Mouse (Mus musculus) liver, postnatal 0 days (tissue): ENCODE data around the gene BC030870. TPM values are rescaled to one million over a fixed set of nuclear protein-coding genes. Genes with fewer than 3 reads are reported as not detected.

ENCODE experiments used
- ATAC-seq: fragments of 200-750 bp; cut with Nextera tagmentation; 2 replicates; pipeline ENCODE4 v1.8.0; 2017; ENCODE audit warnings: mild to moderate bottlenecking, moderate library complexity
- DNase-seq: peaks from one replicate; pipeline ENCODE4 v3.0.0-alpha.2; 2016
- H3K27ac ChIP-seq: fragments of 300-500 bp; sonication (generic); 2 replicates; pipeline ENCODE4 v1.5.1; 2014; ENCODE audit warnings: antibody characterized with exemption, moderate library complexity, mild to moderate bottlenecking, low read depth
- H3K27me3 ChIP-seq: fragments of 300-500 bp; sonication (generic); 2 replicates; pipeline ENCODE4 v1.6.1; 2014; ENCODE audit warnings: low read length, control low read depth, mixed read lengths; ENCODE audit not compliant: insufficient read depth
- H3K36me3 ChIP-seq: fragments of 300-500 bp; sonication (generic); replicated peaks from 2 replicates; pipeline ENCODE4 v1.6.1; 2014; ENCODE audit warnings: mild to moderate bottlenecking, control low read depth, low read length, moderate library complexity, mixed read lengths; ENCODE audit not compliant: insufficient read depth
- H3K4me1 ChIP-seq: fragments of 300-500 bp; sonication (generic); 2 replicates; pipeline ENCODE4 v1.6.1; 2014; ENCODE audit warnings: antibody characterized with exemption, mild to moderate bottlenecking, control low read depth; ENCODE audit not compliant: insufficient read depth
- H3K4me2 ChIP-seq: fragments of 300-500 bp; sonication (generic); 2 replicates; pipeline ENCODE4 v1.6.1; 2014; ENCODE audit warnings: low read depth, mild to moderate bottlenecking, low read length, moderate library complexity, mixed read lengths
- H3K4me3 ChIP-seq: fragments of 300-500 bp; sonication (generic); 2 replicates; pipeline ENCODE4 v1.5.1; 2014; ENCODE audit warnings: low read depth, low read length
- H3K9ac ChIP-seq: fragments of 300-500 bp; sonication (generic); replicated peaks from 2 replicates; pipeline ENCODE4 v1.6.1; 2014; ENCODE audit warnings: mild to moderate bottlenecking, moderate library complexity
- H3K9me3 ChIP-seq: fragments of 300-500 bp; sonication (generic); 2 replicates; pipeline ENCODE4 v1.6.1; 2016; ENCODE audit warnings: mild to moderate bottlenecking, control low read depth, low read length, mixed read lengths
- CTCF ChIP-seq: sonication (generic); IDR thresholded peaks from 2 replicates; pipeline ENCODE4 v1.5.1; 2016; ENCODE audit warnings: antibody characterized with exemption, low read depth
- EP300 ChIP-seq: IDR thresholded peaks from 2 replicates; pipeline ENCODE4 v1.6.1; 2016; ENCODE audit warnings: antibody characterized with exemption, low read depth, mild to moderate bottlenecking
- WGBS: fragments of 180-500 bp; shearing (Covaris S2); extraction: QIAGEN DNeasy Blood & Tissue Kit; methylation state at CpG from one replicate; pipeline ENCODE4 v1.1.7; 2014; ENCODE audit not compliant: insufficient replicate concordance; 5-methylcytosine and 5-hydroxymethylcytosine counted together
- polyA plus RNA-seq: library from polyadenylated mRNA; unstranded; fragments of >200 nt; fragmentation: Nextera tagmentation; extraction: Ambion mirVana; gene quantifications from 2 replicates; pipeline ENCODE4 v1.2.1, GENCODE M21; 2015

The BC030870 gene
- polyA plus RNA-seq, 1 experiment from 2014 or later, result 0.20 TPM

GRCm38 (mm10) chr8:65067694-65068472 is 61.5 kb downstream of the BC030870 start:
- DNase-seq, result no peak
- TF ChIP-seq CTCF (no peak), EP300 (no peak)
- ATAC-seq, result no peak

GRCm38 (mm10) chr8:65067031-65067430 is 62.3 kb downstream of the BC030870 start:
- no peak for DNase-seq
- Histone ChIP-seq H3K9ac (no peak overlapping the region), H3K4me1 (no peaks in the 10 kb centered on the region), H3K4me2 (no peak overlapping the region), H3K36me3 (no peaks in the 10 kb centered on the region), H3K9me3 (no peaks in the 10 kb centered on the region), H3K27me3 (no peaks in the 10 kb centered on the region), H3K4me3 (no peak overlapping the region), H3K27ac (no peak overlapping the region)
- TF ChIP-seq CTCF, result no peak
- TF ChIP-seq EP300, result no peak
- 83% methylated on average over 4 of the region's 4 CpGs for WGBS
- ATAC-seq, result no peak

More at GRCm38 (mm10) chr8:65067694-65068472, 61.5 kb downstream of the BC030870 start:
- no peaks in the 10 kb centered on the region for H3K36me3 ChIP-seq
- no peak overlapping the region for H3K9ac ChIP-seq
- H3K27ac ChIP-seq, result no peak overlapping the region
- no peak overlapping the region for H3K4me3 ChIP-seq
- H3K4me1 ChIP-seq, result no peaks in the 10 kb centered on the region
- no peaks in the 10 kb centered on the region for H3K9me3 ChIP-seq
- 51% methylated on average over 10 of the region's 10 CpGs for WGBS
- no peaks in the 10 kb centered on the region for H3K27me3 ChIP-seq
- no peak overlapping the region for H3K4me2 ChIP-seq

- H3K4me2 ChIP-seq, result no peak overlapping the region
- H3K9ac ChIP-seq, result no peak overlapping the region
- 86% methylated on average over 3 of the region's 3 CpGs for WGBS
- H3K36me3 ChIP-seq, result no peaks in the 10 kb centered on the region
- H3K27ac ChIP-seq, result no peak overlapping the region
- ATAC-seq, result no peak
- TF ChIP-seq CTCF (no peak), EP300 (no peak)
- H3K9me3 ChIP-seq, result no peaks in the 10 kb centered on the region
- no peak for DNase-seq
- H3K27me3 ChIP-seq, result no peaks in the 10 kb centered on the region
- no peaks in the 10 kb centered on the region for H3K4me1 ChIP-seq
- no peak overlapping the region for H3K4me3 ChIP-seq
Observed at GRCm38 (mm10) chr8:65065622-65066021, 63.7 kb downstream of the BC030870 start.

- H3K27ac ChIP-seq, result no peak overlapping the region
- WGBS, result 51% methylated on average over 2 of the region's 2 CpGs
- ATAC-seq (no peak), DNase-seq (no peak)
- no peaks in the 10 kb centered on the region for H3K36me3 ChIP-seq
- no peaks in the 10 kb centered on the region for H3K4me1 ChIP-seq
- no peaks in the 10 kb centered on the region for H3K27me3 ChIP-seq
- no peak overlapping the region for H3K4me2 ChIP-seq
- H3K9ac ChIP-seq, result no peak overlapping the region
- no peaks in the 10 kb centered on the region for H3K9me3 ChIP-seq
- H3K4me3 ChIP-seq, result no peak overlapping the region
- no peak for TF ChIP-seq CTCF
- TF ChIP-seq EP300, result no peak
Observed at GRCm38 (mm10) chr8:65064071-65064470, 65.3 kb downstream of the BC030870 start.

- Histone ChIP-seq H3K4me3 (no peak overlapping the region), H3K9me3 (no peaks in the 10 kb centered on the region), H3K36me3 (no peaks in the 10 kb centered on the region), H3K9ac (no peak overlapping the region), H3K4me1 (no peaks in the 10 kb centered on the region), H3K27ac (no peak overlapping the region), H3K27me3 (no peaks in the 10 kb centered on the region), H3K4me2 (no peak overlapping the region)
- TF ChIP-seq EP300 (no peak), CTCF (no peak)
- 70% methylated on average over 4 of the region's 4 CpGs for WGBS
- DNase-seq, result no peak
- ATAC-seq, result no peak
Observed at GRCm38 (mm10) chr8:65062195-65062594, 67.2 kb downstream of the BC030870 start.

GRCm38 (mm10) chr8:65056722-65057121 is 72.6 kb downstream of the BC030870 start:
- Histone ChIP-seq H3K27me3 (no peaks in the 10 kb centered on the region), H3K4me2 (no peak overlapping the region), H3K9ac (no peak overlapping the region), H3K9me3 (no peaks in the 10 kb centered on the region), H3K4me1 (no peaks in the 10 kb centered on the region), H3K36me3 (no peaks in the 10 kb centered on the region), H3K4me3 (no peak overlapping the region), H3K27ac (no peak overlapping the region)
- TF ChIP-seq CTCF (no peak), EP300 (no peak)
- DNase-seq (no peak), ATAC-seq (no peak)
- 80% methylated on average over 4 of the region's 4 CpGs for WGBS
